14 mouse cellular contexts compared by ENCODE assay signal in the genomic region with DNA sequence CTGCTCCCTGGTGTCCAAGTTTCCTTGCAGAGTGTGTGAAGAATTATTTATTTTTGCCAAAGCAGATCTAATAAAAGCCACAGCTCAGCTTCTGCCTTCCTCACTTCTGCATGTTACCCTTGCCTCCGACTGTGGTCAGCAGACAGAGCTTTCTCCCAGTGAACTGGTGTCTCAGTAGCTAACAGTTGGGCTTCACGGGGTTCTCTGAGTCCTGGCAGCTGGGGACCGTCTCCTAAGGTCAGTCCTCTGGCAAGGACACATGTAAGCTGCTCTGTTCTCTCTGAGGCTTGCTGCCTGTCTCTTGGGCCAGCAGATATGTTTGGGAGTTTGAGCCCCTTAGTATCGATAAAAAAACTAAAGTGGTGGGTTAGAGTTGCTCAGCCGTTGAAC. TPM values are rescaled to one million over a fixed set of nuclear protein-coding genes. Genes with fewer than 3 reads are reported as not detected.
DNase-seq lines count a peak whose midpoint lies in the region; ATAC-seq and TF ChIP-seq lines count a peak whose summit lies in the region.
"Had no signal": no experiment of that assay in that cellular context is flagged by ENCODE, and none has a peak within 500 bp of the region (broad histone marks: within the 10 kb centered on the region; RNA-seq: fewer than 3 reads in every experiment).

No protein-coding gene starts in this region.

- no peak for TF ChIP-seq POLR2A in heart, adult 2 months (IDR thresholded peaks at IDR 0.05; ENCODE audit: insufficient read depth, low read depth, low read length)
- TF ChIP-seq POLR2A in lung, adult 2 months (IDR thresholded peaks at IDR 0.05; ENCODE audit: borderline replicate concordance, extremely low read depth, low read depth, low read length): no peak

- TF ChIP-seq CTCF in heart, adult 2 months (IDR thresholded peaks at IDR 0.05): no peak
- no peak for TF ChIP-seq CTCF in lung, adult 2 months (IDR thresholded peaks at IDR 0.05; ENCODE audit: insufficient read depth, low read length)

- H3K27me3 ChIP-seq in heart, adult 2 months (ENCODE audit: control insufficient read depth, insufficient read depth, low read length): no peaks in the 10 kb centered on the region
- peaks cover 21% of the 10 kb centered on the region for H3K27me3 ChIP-seq in intestine, embryonic 16.5 days (replicated peaks; ENCODE audit: control insufficient read depth, insufficient read depth, low read length)
- peaks cover 49% of the 10 kb centered on the region for H3K27me3 ChIP-seq in liver, embryonic 11.5 days (replicated peaks; ENCODE audit: control insufficient read depth, insufficient read depth, low read length)

- WGBS in heart, adult 2 months: 49% methylated on average over 5 of the region's 5 CpGs
- WGBS in lung, adult 2 months: 42% methylated on average over 5 of the region's 5 CpGs
- WGBS in intestine, embryonic 16.5 days: 55% methylated on average over 5 of the region's 5 CpGs
- WGBS in liver, embryonic 11.5 days: 68% methylated on average over 5 of the region's 5 CpGs

- ATAC-seq in intestine, embryonic 16.5 days: no peak
- ATAC-seq in liver, embryonic 11.5 days (replicated peaks; ENCODE audit: low FRiP score): no peak
- ATAC-seq: liver, postnatal 0 days; midbrain, embryonic 16.5 days had no signal

- no peak overlapping the region for H3K4me2 ChIP-seq in intestine, embryonic 16.5 days (ENCODE audit: low read depth, low read length)
- H3K4me2 ChIP-seq in liver, embryonic 11.5 days: no peak overlapping the region
- H3K4me2 ChIP-seq: hindbrain, embryonic 12.5 days; limb, embryonic 15.5 days had no signal

- intact Hi-C loops in heart, adult 2 months (cut with DNase I): no loop called here

- H3K9me3 ChIP-seq in intestine, embryonic 16.5 days (ENCODE audit: control insufficient read depth, low read length): no peaks in the 10 kb centered on the region
- H3K9me3 ChIP-seq in liver, embryonic 11.5 days (ENCODE audit: control insufficient read depth, low read length): no peaks in the 10 kb centered on the region
- H3K9me3 ChIP-seq: hindbrain, embryonic 12.5 days; limb, embryonic 15.5 days had no signal

- TF ChIP-seq EP300 in heart, adult 2 months (IDR thresholded peaks at IDR 0.05; ENCODE audit: insufficient read depth, low read depth, low read length): no peak

- H3K36me3 ChIP-seq in heart, adult 2 months (ENCODE audit: control insufficient read depth, insufficient read depth, low read length): peaks cover 5% of the 10 kb centered on the region; the same call in 1 of the 2 replicates
- H3K36me3 ChIP-seq in intestine, embryonic 16.5 days (ENCODE audit: control insufficient read depth, insufficient read depth, low read length): peaks cover 4% of the 10 kb centered on the region; the same call in 1 of the 2 replicates
- H3K36me3 ChIP-seq in liver, embryonic 11.5 days (ENCODE audit: control insufficient read depth, insufficient read depth, low read length): no peaks in the 10 kb centered on the region

- H3K9ac ChIP-seq in heart, adult 2 months (ENCODE audit: low read depth, low read length): no peak overlapping the region
- no peak overlapping the region for H3K9ac ChIP-seq in intestine, embryonic 16.5 days (ENCODE audit: low read depth, low read length)
- H3K9ac ChIP-seq in liver, embryonic 11.5 days (ENCODE audit: low read depth, low read length): no peak overlapping the region
- H3K9ac ChIP-seq: hindbrain, embryonic 12.5 days; limb, embryonic 15.5 days had no signal

- no peaks in the 10 kb centered on the region; the same call in 1 of the 2 replicates for H3K79me2 ChIP-seq in heart, adult 2 months (replicated peaks; ENCODE audit: control insufficient read depth, insufficient read depth, low read length)

- peak; percentile 57 for DNase-seq in cerebellum, adult 11-12 months
- DNase-seq in cerebellum, postnatal 4 days (ENCODE audit: low spot score in 2 of 2): no peak
- peak in 1 of 2 experiments; percentile 38 for DNase-seq in heart, adult 2 months
- DNase-seq in heart, postnatal 4 days: no peak
- DNase-seq in lung, adult 2 months: peak; percentile 27
- no peak for DNase-seq in lung, postnatal 25 days (ENCODE audit: low spot score)
- DNase-seq in liver, embryonic 11.5 days (ENCODE audit: low spot score): no peak
- DNase-seq: liver, postnatal 0 days; right cerebral cortex, adult 18-20 months had no signal

- peaks cover 26% of the 10 kb centered on the region for H3K4me1 ChIP-seq in heart, adult 2 months (ENCODE audit: control insufficient read depth, insufficient read depth, low read length)
- H3K4me1 ChIP-seq in lung, adult 2 months (ENCODE audit: control insufficient read depth, insufficient read depth, low read length): peaks cover 30% of the 10 kb centered on the region
- peaks cover 33% of the 10 kb centered on the region for H3K4me1 ChIP-seq in intestine, embryonic 16.5 days (ENCODE audit: control insufficient read depth, insufficient read depth, low read length)
- peaks cover 18% of the 10 kb centered on the region for H3K4me1 ChIP-seq in liver, embryonic 11.5 days (replicated peaks; ENCODE audit: control insufficient read depth, insufficient read depth, low read length)

- peak overlapping the region; percentile 97 for H3K27ac ChIP-seq in heart, adult 2 months
- H3K27ac ChIP-seq in intestine, embryonic 16.5 days (ENCODE audit: low read length): peak overlapping the region; percentile 32
- no peak overlapping the region for H3K27ac ChIP-seq in liver, embryonic 11.5 days (ENCODE audit: low read depth, low read length)
- H3K27ac ChIP-seq: hindbrain, embryonic 12.5 days; kidney, postnatal 0 days; limb, embryonic 15.5 days had no signal

- H3K4me3 ChIP-seq in heart, adult 2 months: no peak overlapping the region
- H3K4me3 ChIP-seq in lung, adult 2 months (replicated peaks; ENCODE audit: extremely low read depth, low read depth, low read length): no peak overlapping the region
- no peak overlapping the region for H3K4me3 ChIP-seq in intestine, embryonic 16.5 days (ENCODE audit: low read length)
- no peak overlapping the region for H3K4me3 ChIP-seq in liver, embryonic 11.5 days (ENCODE audit: low read depth, low read length)
- H3K4me3 ChIP-seq: hindbrain, embryonic 12.5 days; limb, embryonic 15.5 days had no signal

RNA-seq across cellular contexts. Expression of a gene that starts 0.9 kb away (rescaled TPM):
- total RNA-seq in heart, adult 2 months (2021): 10 to 100 TPM; 15.4 to 19.4 TPM
- 23.8 and 35.0 TPM in 2 replicates for polyA plus RNA-seq in heart, adult 2 months (2012; rRNA removed)
- total RNA-seq in heart, postnatal 4 days (2021): 10 to 100 TPM; 17.6 to 20.1 TPM
- 177 and 239 TPM in 2 replicates for polyA plus RNA-seq in lung, adult 2 months (2012; rRNA removed)
- polyA plus RNA-seq in intestine, embryonic 16.5 days (2015; fragmentation: Nextera tagmentation; extraction: Ambion mirVana): 19.3 and 21.0 TPM in 2 replicates
- polyA plus RNA-seq in liver, embryonic 11.5 days (2014; fragmentation: Nextera tagmentation; extraction: Ambion mirVana): 4.3 and 7.2 TPM in 2 replicates

RNA-seq across cellular contexts. Expression of a gene that starts 5.0 kb away (rescaled TPM):
- total RNA-seq in heart, adult 2 months (2021): 100 to 1,000 TPM; 398 to 572 TPM
- polyA plus RNA-seq in heart, adult 2 months (2012; rRNA removed): 597 and 669 TPM in 2 replicates
- total RNA-seq in heart, postnatal 4 days (2021): 100 to 1,000 TPM; 118 to 127 TPM
- 289 and 356 TPM in 2 replicates for polyA plus RNA-seq in lung, adult 2 months (2012; rRNA removed)
- 45.5 and 45.7 TPM in 2 replicates for polyA plus RNA-seq in intestine, embryonic 16.5 days (2015; fragmentation: Nextera tagmentation; extraction: Ambion mirVana)
- polyA plus RNA-seq in liver, embryonic 11.5 days (2014; fragmentation: Nextera tagmentation; extraction: Ambion mirVana): 23.4 and 23.7 TPM in 2 replicates

RNA-seq across cellular contexts. Expression of a gene that starts 7.2 kb away (rescaled TPM):
- 100 to 1,000 TPM; 272 to 334 TPM for total RNA-seq in heart, adult 2 months (2021)
- 395 and 491 TPM in 2 replicates for polyA plus RNA-seq in heart, adult 2 months (2012; rRNA removed)
- 100 to 1,000 TPM; 229 to 230 TPM for total RNA-seq in heart, postnatal 4 days (2021)
- 537 and 555 TPM in 2 replicates for polyA plus RNA-seq in lung, adult 2 months (2012; rRNA removed)
- polyA plus RNA-seq in intestine, embryonic 16.5 days (2015; fragmentation: Nextera tagmentation; extraction: Ambion mirVana): 30.6 and 30.8 TPM in 2 replicates
- polyA plus RNA-seq in liver, embryonic 11.5 days (2014; fragmentation: Nextera tagmentation; extraction: Ambion mirVana): 20.6 and 22.3 TPM in 2 replicates

RNA-seq across cellular contexts. Expression of a gene that starts 12.8 kb away (rescaled TPM):
- total RNA-seq in heart, adult 2 months (2021): 100 to 1,000 TPM; 848 to 928 TPM
- 404 and 421 TPM in 2 replicates for polyA plus RNA-seq in heart, adult 2 months (2012; rRNA removed)
- total RNA-seq in heart, postnatal 4 days (2021): 1,000 to 10,000 TPM; 1,146 to 1,184 TPM
- 415 and 591 TPM in 2 replicates for polyA plus RNA-seq in lung, adult 2 months (2012; rRNA removed)
- 1,164 and 1,258 TPM in 2 replicates for polyA plus RNA-seq in intestine, embryonic 16.5 days (2015; fragmentation: Nextera tagmentation; extraction: Ambion mirVana)
- 1,652 and 1,836 TPM in 2 replicates for polyA plus RNA-seq in liver, embryonic 11.5 days (2014; fragmentation: Nextera tagmentation; extraction: Ambion mirVana)

RNA-seq across cellular contexts. Expression of a gene that starts 14.9 kb away (rescaled TPM):
- total RNA-seq in heart, adult 2 months (2021): 10 to 100 TPM; 71.7 to 82.8 TPM
- polyA plus RNA-seq in heart, adult 2 months (2012; rRNA removed): 62.6 and 64.4 TPM in 2 replicates
- 10 to 100 TPM; 49.6 to 52.4 TPM for total RNA-seq in heart, postnatal 4 days (2021)
- polyA plus RNA-seq in lung, adult 2 months (2012; rRNA removed): 29.0 and 30.9 TPM in 2 replicates
- 50.9 and 57.1 TPM in 2 replicates for polyA plus RNA-seq in intestine, embryonic 16.5 days (2015; fragmentation: Nextera tagmentation; extraction: Ambion mirVana)
- polyA plus RNA-seq in liver, embryonic 11.5 days (2014; fragmentation: Nextera tagmentation; extraction: Ambion mirVana): 95.3 and 104 TPM in 2 replicates

Comparison
In these comparisons a context has a peak if more than half of its experiments do, and no peak if none do; other contexts are left out.
1. DNase-seq: peak in cerebellum, adult 11-12 months (single experiment) and lung, adult 2 months (single experiment); none in cerebellum, postnatal 4 days (0 of 2), heart, postnatal 4 days (single experiment), lung, postnatal 25 days (single experiment) and liver, embryonic 11.5 days (single experiment).
2. RNA of a gene that starts 7.2 kb away (polyA plus RNA-seq): 537 to 555 TPM in lung, adult 2 months and 395 to 491 TPM in heart, adult 2 months; 30.6 to 30.8 TPM in intestine, embryonic 16.5 days and 20.6 to 22.3 TPM in liver, embryonic 11.5 days; every median in the first group is over 10 times any median in the second.